Mouse (Mus musculus): ENCODE measurements around the gene Tmigd3. TPM values are rescaled to one million over a fixed set of nuclear protein-coding genes. Genes with fewer than 3 reads are reported as not detected.

Gene Tmigd3
- 0.24 and 0.52 TPM in 2 replicates for polyA plus RNA-seq (2015; fragmentation: Nextera tagmentation; extraction: Ambion mirVana)

DNA sequence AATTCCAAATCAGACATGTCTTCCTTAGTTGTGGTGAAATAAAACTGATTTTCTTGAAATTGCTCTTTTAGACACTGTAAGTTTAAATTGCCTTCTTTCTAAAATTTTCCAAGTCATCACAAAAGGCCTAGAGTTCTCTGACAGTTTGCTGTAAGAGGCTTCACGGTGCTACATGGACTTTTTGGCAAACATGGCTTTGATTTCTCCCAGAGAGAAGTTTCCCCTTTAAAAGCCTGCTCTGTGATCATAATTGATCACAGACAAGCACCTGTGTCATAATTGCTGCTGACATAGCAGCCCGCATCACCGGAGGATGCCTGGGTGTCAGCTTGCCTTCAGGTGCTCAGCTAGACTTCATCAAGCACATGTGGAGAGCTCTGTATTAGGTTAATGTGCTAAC, at the start of gene Tmigd3, which contains the start of gene Adora3:
TSS of gene Tmigd3 (plus strand) at position 346 of the 400 bp plus-strand sequence.
TSS of gene Adora3 (plus strand) at position 301 of the 400 bp plus-strand sequence.
- Histone ChIP-seq H3K27ac (peak within 1 kb of the TSS; percentile 9; the same call in 1 of the 2 replicates), H3K9ac (no peak within 1 kb of the TSS), H3K4me2 (replicated peaks) (no peak within 1 kb of the TSS), H3K4me1 (replicated peaks) (peaks cover 9% of the 10 kb centered on the region; the same call in 1 of the 2 replicates), H3K36me3 (no peaks in the 10 kb centered on the region), H3K27me3 (replicated peaks) (no peaks in the 10 kb centered on the region), H3K9me3 (no peaks in the 10 kb centered on the region), H3K4me3 (replicated peaks) (no peak within 1 kb of the TSS)
- no peak for ATAC-seq
- 90% methylated on average over 3 of the region's 3 CpGs for WGBS

DNA sequence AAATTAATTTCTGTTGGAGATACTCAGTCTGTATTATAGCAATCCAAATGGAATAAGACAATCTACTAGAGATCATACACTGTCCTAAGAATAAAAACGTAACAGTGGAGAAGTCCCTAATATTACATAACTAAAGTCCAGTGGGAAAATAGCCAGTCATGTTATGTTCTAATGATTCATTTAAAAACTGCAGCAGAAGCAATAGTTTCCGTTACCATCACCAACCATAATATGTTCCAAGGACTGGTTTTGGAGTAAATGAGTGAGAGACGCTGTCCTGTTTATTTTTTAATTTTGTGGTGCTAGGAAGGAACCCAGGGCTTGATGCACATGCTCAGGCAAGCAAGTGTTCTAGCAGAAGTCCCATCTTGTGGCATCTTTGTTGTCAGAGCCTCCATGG, 49.2 kb upstream of the Tmigd3 start:
- H3K4me1 ChIP-seq (replicated peaks) = no peaks in the 10 kb centered on the region
- H3K27me3 ChIP-seq (replicated peaks) = no peaks in the 10 kb centered on the region
- H3K4me2 ChIP-seq (replicated peaks) = no peak overlapping the region
- WGBS = 92% methylated on average over 3 of the region's 3 CpGs
- H3K27ac ChIP-seq = no peak overlapping the region
- no peak overlapping the region for H3K4me3 ChIP-seq (replicated peaks)
- no peaks in the 10 kb centered on the region for H3K36me3 ChIP-seq
- H3K9me3 ChIP-seq = no peaks in the 10 kb centered on the region
- H3K9ac ChIP-seq = no peak overlapping the region
- no peak for ATAC-seq

DNA sequence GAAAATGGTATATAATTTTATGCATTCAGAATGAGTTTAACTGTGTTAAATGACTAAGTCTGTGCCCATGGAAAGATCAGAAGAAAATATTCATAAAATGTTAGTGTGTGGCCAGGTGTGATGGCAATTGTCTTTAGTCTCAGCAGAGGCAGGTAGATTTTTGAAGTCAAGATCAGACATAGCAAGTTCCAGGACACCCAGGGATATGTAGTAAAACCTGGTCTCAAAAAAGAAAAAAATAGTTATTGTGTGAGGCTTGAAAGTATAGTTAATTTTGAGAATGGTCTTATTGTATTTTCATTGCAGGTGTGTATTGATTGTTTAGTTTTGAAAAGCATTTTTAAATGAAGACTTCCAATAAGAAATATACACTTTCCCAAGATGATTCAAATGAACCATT, 47.1 kb upstream of the Tmigd3 start:
- Histone ChIP-seq H3K4me2 (replicated peaks) (no peak overlapping the region), H3K9ac (no peak overlapping the region), H3K4me3 (replicated peaks) (no peak overlapping the region), H3K27ac (no peak overlapping the region), H3K9me3 (no peaks in the 10 kb centered on the region), H3K36me3 (no peaks in the 10 kb centered on the region), H3K4me1 (replicated peaks) (no peaks in the 10 kb centered on the region), H3K27me3 (replicated peaks) (no peaks in the 10 kb centered on the region)
- no peak for ATAC-seq

DNA sequence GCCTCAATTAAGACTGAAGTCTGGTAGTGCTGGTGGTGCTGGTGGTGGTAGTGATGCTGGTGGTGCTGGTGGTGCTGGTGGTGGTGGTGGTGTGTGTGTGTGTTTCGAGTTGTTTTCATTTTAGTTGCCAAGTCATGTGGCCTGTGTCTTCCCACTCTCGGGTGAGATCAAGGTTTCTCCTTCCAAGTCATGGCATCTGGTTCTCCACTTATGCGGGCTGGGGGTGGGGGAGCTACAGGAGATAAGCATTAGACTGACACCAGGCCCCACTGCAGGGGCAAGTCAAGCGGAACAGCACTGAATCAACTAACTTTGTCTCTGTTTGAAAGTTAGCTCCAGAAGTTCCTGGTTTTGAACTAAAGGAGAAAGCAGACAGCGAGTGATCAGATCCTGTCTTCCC, 46.6 kb upstream of the Tmigd3 start:
- Histone ChIP-seq H3K27ac (no peak overlapping the region), H3K4me3 (replicated peaks) (no peak overlapping the region), H3K36me3 (no peaks in the 10 kb centered on the region), H3K27me3 (replicated peaks) (no peaks in the 10 kb centered on the region), H3K9ac (no peak overlapping the region), H3K9me3 (no peaks in the 10 kb centered on the region), H3K4me2 (replicated peaks) (no peak overlapping the region), H3K4me1 (replicated peaks) (no peaks in the 10 kb centered on the region)
- no peak for ATAC-seq
- WGBS = 47% methylated on average over 5 of the region's 5 CpGs

GRCm38 (mm10) chr3:105824704-105825103, 46.0 kb upstream of the Tmigd3 start:
- Histone ChIP-seq H3K9ac (no peak overlapping the region), H3K4me2 (replicated peaks) (no peak overlapping the region), H3K27ac (no peak overlapping the region), H3K27me3 (replicated peaks) (no peaks in the 10 kb centered on the region), H3K9me3 (no peaks in the 10 kb centered on the region), H3K36me3 (no peaks in the 10 kb centered on the region), H3K4me1 (replicated peaks) (no peaks in the 10 kb centered on the region), H3K4me3 (replicated peaks) (no peak overlapping the region)
- ATAC-seq = no peak
- WGBS = 65% methylated on average over 2 of the region's 2 CpGs

DNA sequence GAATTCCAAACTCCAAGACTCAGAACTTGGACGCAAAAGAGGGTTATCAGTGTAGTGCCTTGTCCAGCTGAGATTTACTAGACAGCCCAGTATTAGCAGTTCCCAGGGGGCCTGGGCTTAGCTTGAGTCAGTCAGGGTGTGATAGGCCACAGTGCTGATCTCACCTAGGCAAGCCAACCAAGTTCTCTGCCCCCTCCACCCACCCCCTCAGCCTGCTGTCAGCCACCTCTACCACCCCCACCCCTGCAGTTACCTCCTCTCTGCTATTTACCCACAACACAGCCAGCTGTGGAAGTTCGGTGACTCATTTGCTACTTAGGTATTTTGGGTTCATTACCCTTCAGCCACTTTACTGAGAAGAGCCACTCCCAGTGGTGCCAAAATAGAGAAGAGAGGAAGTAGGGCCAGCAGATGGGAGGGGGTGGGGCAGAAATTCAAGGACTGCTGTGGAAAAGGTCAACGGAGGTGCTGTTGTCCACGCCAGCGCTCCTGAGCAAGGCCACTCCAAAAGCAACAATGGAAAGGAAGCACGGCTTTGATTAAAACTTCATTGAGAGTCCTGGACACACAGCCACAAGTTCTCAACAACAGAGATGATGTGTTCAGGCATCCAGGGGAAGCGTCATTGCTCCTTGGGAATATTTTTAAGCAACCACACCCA, 45.1 kb upstream of the Tmigd3 start:
- 63% methylated on average over 7 of the region's 7 CpGs for WGBS
- 0 out of 2 replicates have a peak, but pooled peaks have one; percentile 36 for ATAC-seq
- H3K4me2 ChIP-seq (replicated peaks) = no peak overlapping the region

GRCm38 (mm10) chr3:105831584-105831983, 39.1 kb upstream of the Tmigd3 start:
- Histone ChIP-seq H3K4me1 (replicated peaks) (no peaks in the 10 kb centered on the region), H3K4me2 (replicated peaks) (no peak overlapping the region), H3K27ac (no peak overlapping the region), H3K4me3 (replicated peaks) (no peak overlapping the region), H3K36me3 (no peaks in the 10 kb centered on the region), H3K9me3 (no peaks in the 10 kb centered on the region), H3K9ac (no peak overlapping the region), H3K27me3 (replicated peaks) (no peaks in the 10 kb centered on the region)
- WGBS = 85% methylated on average over 3 of the region's 3 CpGs
- no peak for ATAC-seq

More for the DNA sequence above, 45.1 kb upstream of the Tmigd3 start:
- no peak overlapping the region for H3K9ac ChIP-seq
- H3K4me3 ChIP-seq (replicated peaks) = no peak overlapping the region
- no peaks in the 10 kb centered on the region for H3K9me3 ChIP-seq
- H3K36me3 ChIP-seq = no peaks in the 10 kb centered on the region
- H3K4me1 ChIP-seq (replicated peaks) = no peaks in the 10 kb centered on the region
- H3K27me3 ChIP-seq (replicated peaks) = no peaks in the 10 kb centered on the region
- no peak overlapping the region for H3K27ac ChIP-seq

DNA sequence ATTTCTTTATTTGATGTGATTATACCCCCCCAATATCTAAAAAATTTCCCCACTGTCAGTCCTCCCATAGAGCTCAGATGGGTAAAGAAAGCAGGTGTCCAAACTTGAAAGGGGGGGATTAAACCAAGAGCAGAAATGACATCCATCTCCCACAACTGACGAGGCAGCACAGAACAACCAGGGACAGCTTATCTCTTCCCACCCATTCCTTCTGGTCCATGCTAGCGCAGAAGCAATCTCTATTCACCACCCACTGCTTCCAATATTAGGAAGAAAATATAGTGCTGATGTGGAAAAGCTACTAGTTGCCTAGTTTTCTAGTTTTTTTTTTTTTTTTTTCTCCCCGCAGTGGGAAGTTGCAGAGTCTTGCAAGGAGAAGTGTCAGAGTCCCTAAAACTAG, 34.8 kb upstream of the Tmigd3 start:
- no peak overlapping the region for H3K9ac ChIP-seq

DNA sequence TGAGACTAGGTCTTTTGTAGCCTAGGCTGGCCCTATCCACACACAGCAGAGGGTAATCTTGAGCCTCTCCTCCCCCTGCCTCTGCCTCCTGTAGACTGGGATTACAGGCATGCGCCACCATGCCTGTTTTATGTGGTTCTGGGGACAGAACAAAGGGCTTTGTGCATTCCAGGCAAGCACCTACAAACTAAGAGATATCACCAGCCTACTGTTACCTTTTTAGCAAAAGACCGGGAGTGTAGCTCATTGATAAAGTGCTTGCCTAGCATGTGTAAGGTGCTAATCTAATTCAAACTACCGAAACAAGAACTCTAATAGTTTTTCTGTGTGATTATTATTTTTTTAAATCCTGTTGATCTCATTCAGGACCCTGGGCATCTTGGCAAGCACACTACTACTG, 33.8 kb upstream of the Tmigd3 start:
- Histone ChIP-seq H3K9me3 (no peaks in the 10 kb centered on the region), H3K4me1 (replicated peaks) (no peaks in the 10 kb centered on the region), H3K9ac (no peak overlapping the region), H3K27ac (no peak overlapping the region), H3K4me3 (replicated peaks) (no peak overlapping the region), H3K36me3 (no peaks in the 10 kb centered on the region), H3K4me2 (replicated peaks) (no peak overlapping the region), H3K27me3 (replicated peaks) (no peaks in the 10 kb centered on the region)
- WGBS = 87% methylated on average over 3 of the region's 3 CpGs
- ATAC-seq = no peak

More for the DNA sequence above, 34.8 kb upstream of the Tmigd3 start:
- H3K27ac ChIP-seq = no peak overlapping the region
- H3K9me3 ChIP-seq = no peaks in the 10 kb centered on the region
- 69% methylated on average over 3 of the region's 3 CpGs for WGBS
- ATAC-seq = no peak
- no peaks in the 10 kb centered on the region for H3K4me1 ChIP-seq (replicated peaks)
- no peak overlapping the region for H3K4me2 ChIP-seq (replicated peaks)
- H3K4me3 ChIP-seq (replicated peaks) = no peak overlapping the region
- no peaks in the 10 kb centered on the region for H3K36me3 ChIP-seq
- H3K27me3 ChIP-seq (replicated peaks) = no peaks in the 10 kb centered on the region

GRCm38 (mm10) chr3:105838655-105839054, 32.0 kb upstream of the Tmigd3 start:
- H3K4me2 ChIP-seq (replicated peaks) = no peak overlapping the region
- no peak overlapping the region for H3K4me3 ChIP-seq (replicated peaks)
- ATAC-seq = no peak
- 62% methylated on average over 3 of the region's 3 CpGs for WGBS
- H3K4me1 ChIP-seq (replicated peaks) = no peaks in the 10 kb centered on the region
- H3K9ac ChIP-seq = no peak overlapping the region
- H3K27me3 ChIP-seq (replicated peaks) = no peaks in the 10 kb centered on the region
- no peak overlapping the region for H3K27ac ChIP-seq
- H3K9me3 ChIP-seq = no peaks in the 10 kb centered on the region
- H3K36me3 ChIP-seq = no peaks in the 10 kb centered on the region

GRCm38 (mm10) chr3:105839836-105840235, 30.9 kb upstream of the Tmigd3 start:
- Histone ChIP-seq H3K27me3 (replicated peaks) (no peaks in the 10 kb centered on the region), H3K4me2 (replicated peaks) (no peak overlapping the region), H3K27ac (no peak overlapping the region), H3K36me3 (no peaks in the 10 kb centered on the region), H3K4me1 (replicated peaks) (no peaks in the 10 kb centered on the region), H3K9ac (no peak overlapping the region), H3K9me3 (no peaks in the 10 kb centered on the region), H3K4me3 (replicated peaks) (no peak overlapping the region)
- ATAC-seq = no peak
- 89% methylated on average over 4 of the region's 4 CpGs for WGBS

DNA sequence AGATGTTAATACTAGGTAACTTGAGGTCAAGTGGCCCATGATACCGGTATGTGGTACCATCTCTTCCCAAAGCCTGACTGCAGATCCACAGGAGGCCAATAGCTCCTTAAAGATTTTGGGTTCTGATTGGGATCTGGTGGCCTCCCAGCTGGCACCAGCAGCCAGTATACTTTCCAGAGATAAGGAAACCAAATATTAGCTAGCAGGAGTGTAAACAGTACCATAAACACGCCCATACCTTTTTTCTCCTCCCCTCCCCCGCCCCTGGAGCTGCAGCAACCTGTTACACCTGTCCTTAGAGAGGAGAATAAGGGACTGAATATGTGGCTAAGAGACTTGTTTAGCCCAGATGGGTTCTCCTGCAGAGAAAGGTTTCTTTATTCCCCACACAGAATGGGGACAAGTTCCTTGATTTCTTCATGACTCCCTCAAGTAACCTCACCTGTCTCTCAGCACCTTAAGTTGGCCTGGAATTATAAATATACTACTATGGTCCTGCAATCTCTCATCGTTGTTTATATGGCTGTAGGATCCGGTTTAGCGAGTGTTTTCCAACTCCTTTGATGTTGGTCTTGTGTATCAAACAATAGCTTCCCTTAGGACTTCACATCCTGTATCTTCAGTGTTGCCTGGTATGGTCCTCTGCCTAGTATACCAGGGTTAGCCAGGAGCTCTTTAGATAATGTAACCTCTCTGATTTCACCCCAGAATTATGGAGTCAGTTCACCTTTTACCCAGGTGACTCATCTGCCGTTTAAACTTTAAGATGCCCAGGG, 24.2 kb upstream of the Tmigd3 start:
- no peaks in the 10 kb centered on the region for H3K36me3 ChIP-seq
- no peaks in the 10 kb centered on the region for H3K27me3 ChIP-seq (replicated peaks)
- H3K4me2 ChIP-seq (replicated peaks) = no peak overlapping the region
- no peaks in the 10 kb centered on the region for H3K4me1 ChIP-seq (replicated peaks)
- no peak overlapping the region for H3K9ac ChIP-seq
- no peak overlapping the region for H3K27ac ChIP-seq
- peak; percentile 95 for ATAC-seq
- 38% methylated on average over 7 of the region's 7 CpGs for WGBS
- no peak overlapping the region for H3K4me3 ChIP-seq (replicated peaks)
- H3K9me3 ChIP-seq = no peaks in the 10 kb centered on the region

- H3K9ac ChIP-seq = no peak overlapping the region
- H3K36me3 ChIP-seq = no peaks in the 10 kb centered on the region
- no peaks in the 10 kb centered on the region for H3K27me3 ChIP-seq (replicated peaks)
- H3K9me3 ChIP-seq = no peaks in the 10 kb centered on the region
- no peak overlapping the region for H3K27ac ChIP-seq
- ATAC-seq = no peak
- 66% methylated on average over 8 of the region's 8 CpGs for WGBS
- no peak overlapping the region for H3K4me2 ChIP-seq (replicated peaks)
- no peaks in the 10 kb centered on the region for H3K4me1 ChIP-seq (replicated peaks)
- no peak overlapping the region for H3K4me3 ChIP-seq (replicated peaks)
Measured at GRCm38 (mm10) chr3:105853781-105854180, 16.9 kb upstream of the Tmigd3 start.

Data from intestine, embryonic 15.5 days (tissue).